Mouse (Mus musculus): ENCODE results near the gene Nin.

DNA sequence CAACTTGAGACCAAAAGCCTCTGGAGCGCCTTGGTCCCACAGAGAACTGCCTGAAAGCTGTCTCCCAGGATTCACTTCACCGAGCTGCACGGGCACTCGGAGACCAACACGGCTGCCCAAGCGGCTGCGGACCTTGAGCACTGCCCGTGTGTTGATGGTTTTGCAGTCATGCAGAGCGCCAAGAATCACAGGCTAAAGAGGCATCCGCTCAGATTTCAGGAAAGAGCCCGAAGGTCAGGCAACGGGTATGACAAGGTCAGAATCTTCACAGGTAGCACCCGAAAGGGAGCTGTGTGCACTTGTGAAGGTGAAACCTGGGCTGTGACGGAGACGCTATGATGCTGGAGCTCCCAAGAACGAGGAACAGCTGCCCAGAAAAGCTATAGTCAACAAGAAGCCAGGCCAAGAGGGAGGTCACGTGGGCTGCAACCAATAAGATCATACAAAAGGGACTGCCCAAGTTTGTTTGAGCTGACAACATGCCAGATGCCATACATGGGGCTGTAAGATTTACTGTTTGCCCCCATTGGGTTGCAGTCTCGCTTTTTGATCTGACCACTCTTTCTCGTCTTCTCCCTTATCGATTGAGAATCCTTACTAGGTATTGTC lies 21.2 kb upstream of the Nin start:
- TF ChIP-seq CTCF (IDR thresholded peaks at IDR 0.05; ENCODE audit: low read depth, low read length) = no peak
- TF ChIP-seq TAL1 (conservative IDR thresholded peaks at IDR 0.05; ENCODE audit: low read depth, low read length) = no peak
